Comparison of ENCODE assay signal across 8 mouse cellular contexts in the genomic region with DNA sequence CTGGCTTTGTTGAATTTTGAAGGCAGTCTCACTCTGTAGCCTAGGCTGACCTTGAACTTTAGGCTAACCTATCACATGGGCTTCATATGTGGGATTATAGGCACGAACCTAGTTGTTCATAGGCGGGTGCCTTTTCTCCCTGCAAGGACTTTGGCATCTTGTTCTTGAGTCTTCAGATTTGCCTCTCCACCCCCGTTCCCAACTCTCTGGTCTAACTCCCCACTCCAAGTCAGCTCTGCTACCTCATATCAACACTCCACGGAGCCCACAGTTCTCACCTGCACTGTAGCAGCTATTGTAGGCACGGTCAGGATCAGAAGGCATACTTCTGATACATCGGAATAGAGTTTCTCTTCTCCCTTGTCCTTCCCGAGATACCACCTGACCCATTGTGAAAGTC. TPM values are rescaled to one million over a fixed set of nuclear protein-coding genes. Genes with fewer than 3 reads are reported as not detected.
DNase-seq lines count a peak whose midpoint lies in the region; ATAC-seq and TF ChIP-seq lines count a peak whose summit lies in the region.

No protein-coding gene starts in this region.

- no peaks in the 10 kb centered on the region for H3K9me3 ChIP-seq in hindbrain, embryonic 10.5 days
- H3K9me3 ChIP-seq in hindbrain, embryonic 11.5 days (ENCODE audit: control insufficient read depth, low read length): no peaks in the 10 kb centered on the region
- H3K9me3 ChIP-seq in embryonic facial prominence, embryonic 10.5 days: no peaks in the 10 kb centered on the region
- no peaks in the 10 kb centered on the region for H3K9me3 ChIP-seq in forebrain, embryonic 16.5 days (ENCODE audit: control insufficient read depth, low read length)
- H3K9me3 ChIP-seq in midbrain, embryonic 10.5 days (replicated peaks): no peaks in the 10 kb centered on the region

- 79% methylated on average over 7 of the region's 7 CpGs for WGBS in hindbrain, embryonic 10.5 days
- 79% methylated on average over 7 of the region's 7 CpGs for WGBS in hindbrain, embryonic 11.5 days
- WGBS in embryonic facial prominence, embryonic 10.5 days: 80% methylated on average over 7 of the region's 7 CpGs
- WGBS in forebrain, embryonic 16.5 days: 81% methylated on average over 7 of the region's 7 CpGs
- WGBS in midbrain, embryonic 10.5 days: 80% methylated on average over 7 of the region's 7 CpGs
- 93% methylated on average over 7 of the region's 7 CpGs for WGBS in thymus, adult 2 months

- H3K27me3 ChIP-seq in hindbrain, embryonic 10.5 days (ENCODE audit: insufficient read depth, poor library complexity, severe bottlenecking): peaks cover 15% of the 10 kb centered on the region; the same call in 1 of the 2 replicates
- no peaks in the 10 kb centered on the region for H3K27me3 ChIP-seq in hindbrain, embryonic 11.5 days (ENCODE audit: control insufficient read depth, insufficient read depth, low read length)
- H3K27me3 ChIP-seq in embryonic facial prominence, embryonic 10.5 days (replicated peaks; ENCODE audit: low read depth, poor library complexity, severe bottlenecking): peaks cover 22% of the 10 kb centered on the region; the same call in 1 of the 2 replicates
- no peaks in the 10 kb centered on the region for H3K27me3 ChIP-seq in forebrain, embryonic 16.5 days (replicated peaks; ENCODE audit: control insufficient read depth, insufficient read depth, low read length)
- H3K27me3 ChIP-seq in midbrain, embryonic 10.5 days (ENCODE audit: low read depth, poor library complexity, severe bottlenecking): peaks cover 25% of the 10 kb centered on the region
- H3K27me3 ChIP-seq in thymus, adult 2 months (ENCODE audit: control insufficient read depth, insufficient read depth, low read length): no peaks in the 10 kb centered on the region

- H3K36me3 ChIP-seq in hindbrain, embryonic 10.5 days: peaks cover 21% of the 10 kb centered on the region
- H3K36me3 ChIP-seq in hindbrain, embryonic 11.5 days (ENCODE audit: control insufficient read depth, insufficient read depth, low read length): no peaks in the 10 kb centered on the region
- peaks cover 20% of the 10 kb centered on the region for H3K36me3 ChIP-seq in embryonic facial prominence, embryonic 10.5 days (replicated peaks)
- H3K36me3 ChIP-seq in forebrain, embryonic 16.5 days (ENCODE audit: control insufficient read depth, insufficient read depth): peaks cover 2% of the 10 kb centered on the region; the same call in 1 of the 2 replicates
- H3K36me3 ChIP-seq in midbrain, embryonic 10.5 days: peaks cover 20% of the 10 kb centered on the region
- H3K36me3 ChIP-seq in thymus, adult 2 months (ENCODE audit: control insufficient read depth, insufficient read depth, low read length): peaks cover under 1% of the 10 kb centered on the region; the same call in 1 of the 2 replicates

- no peak for DNase-seq in hindbrain, embryonic 10.5 days (ENCODE audit: low spot score)
- no peak for DNase-seq in hindbrain, embryonic 11.5 days (ENCODE audit: low spot score)
- no peak for DNase-seq in embryonic facial prominence, embryonic 10.5 days (ENCODE audit: low spot score)
- DNase-seq in midbrain, embryonic 10.5 days (ENCODE audit: low spot score): no peak
- no peak for DNase-seq in thymus, adult 2 months
- DNase-seq in c-Kit-positive CD71-positive TER-119-positive erythroid progenitor cells, embryonic 14.5 days (ENCODE audit: low spot score): no peak
- no peak for DNase-seq in right cerebral cortex, adult 2 months (ENCODE audit: low spot score in 2 of 2)

- H3K4me3 ChIP-seq in hindbrain, embryonic 10.5 days: no peak overlapping the region
- H3K4me3 ChIP-seq in hindbrain, embryonic 11.5 days (ENCODE audit: low read depth, low read length): no peak overlapping the region
- H3K4me3 ChIP-seq in embryonic facial prominence, embryonic 10.5 days: peak overlapping the region; percentile 81; the same call in 1 of the 2 replicates
- no peak overlapping the region for H3K4me3 ChIP-seq in forebrain, embryonic 16.5 days (replicated peaks; ENCODE audit: low read length)
- H3K4me3 ChIP-seq in midbrain, embryonic 10.5 days: no peak overlapping the region
- no peak overlapping the region for H3K4me3 ChIP-seq in thymus, adult 2 months (ENCODE audit: control insufficient read depth, insufficient read depth, low read length)

- ATAC-seq in hindbrain, embryonic 11.5 days (ENCODE audit: low FRiP score): no peak
- no peak for ATAC-seq in forebrain, embryonic 16.5 days

- H3K9ac ChIP-seq in hindbrain, embryonic 11.5 days (ENCODE audit: low read depth, low read length): no peak overlapping the region; the same call in 1 of the 2 replicates
- peak overlapping the region; percentile 43; the same call in 1 of the 2 replicates for H3K9ac ChIP-seq in forebrain, embryonic 16.5 days (replicated peaks; ENCODE audit: low read depth, low read length)

- no peak for TF ChIP-seq POLR2A in thymus, adult 2 months (IDR thresholded peaks at IDR 0.05; ENCODE audit: control insufficient read depth, extremely low read depth, insufficient read depth, low read length, poor library complexity)

- TF ChIP-seq CTCF in thymus, adult 2 months (IDR thresholded peaks at IDR 0.05; ENCODE audit: borderline replicate concordance, control insufficient read depth, extremely low read depth, insufficient read depth, low read length, poor library complexity): no peak

- peaks cover 50% of the 10 kb centered on the region for H3K4me1 ChIP-seq in hindbrain, embryonic 10.5 days (replicated peaks)
- H3K4me1 ChIP-seq in hindbrain, embryonic 11.5 days (replicated peaks; ENCODE audit: control insufficient read depth, insufficient read depth, low read length): peaks cover 5% of the 10 kb centered on the region; the same call in 1 of the 2 replicates
- peaks cover 55% of the 10 kb centered on the region for H3K4me1 ChIP-seq in embryonic facial prominence, embryonic 10.5 days
- H3K4me1 ChIP-seq in forebrain, embryonic 16.5 days (replicated peaks; ENCODE audit: control insufficient read depth, insufficient read depth, low read length): peaks cover 45% of the 10 kb centered on the region
- H3K4me1 ChIP-seq in midbrain, embryonic 10.5 days: peaks cover 59% of the 10 kb centered on the region
- H3K4me1 ChIP-seq in thymus, adult 2 months (replicated peaks; ENCODE audit: control insufficient read depth, insufficient read depth, low read length): peaks cover 6% of the 10 kb centered on the region

- H3K4me2 ChIP-seq in hindbrain, embryonic 11.5 days (replicated peaks; ENCODE audit: low read depth, low read length): no peak overlapping the region
- peak overlapping the region; percentile 98 for H3K4me2 ChIP-seq in forebrain, embryonic 16.5 days (ENCODE audit: low read length)

- H3K27ac ChIP-seq in hindbrain, embryonic 10.5 days: peak overlapping the region; percentile 84; the same call in 1 of the 2 replicates
- no peak overlapping the region for H3K27ac ChIP-seq in hindbrain, embryonic 11.5 days (ENCODE audit: low read depth, low read length)
- H3K27ac ChIP-seq in embryonic facial prominence, embryonic 10.5 days (replicated peaks): peak overlapping the region; percentile 94
- H3K27ac ChIP-seq in forebrain, embryonic 16.5 days (ENCODE audit: low read length): peak overlapping the region; percentile 97; the same call in 1 of the 2 replicates
- peak overlapping the region; percentile 81 for H3K27ac ChIP-seq in midbrain, embryonic 10.5 days (replicated peaks)
- no peak overlapping the region for H3K27ac ChIP-seq in thymus, adult 2 months (ENCODE audit: control insufficient read depth, insufficient read depth, low read length)

RNA-seq across cellular contexts. Expression of gene Senp3, which starts 1.7 kb away (rescaled TPM):
- polyA plus RNA-seq in hindbrain, embryonic 10.5 days (2016; fragmentation: Nextera tagmentation; extraction: Ambion mirVana): 116 and 122 TPM in 2 replicates
- 85.8 and 101 TPM in 2 replicates for polyA plus RNA-seq in hindbrain, embryonic 11.5 days (2014; fragmentation: Nextera tagmentation; extraction: Ambion mirVana)
- polyA plus RNA-seq in embryonic facial prominence, embryonic 10.5 days (2016; fragmentation: Nextera tagmentation; extraction: Ambion mirVana): 136 and 141 TPM in 2 replicates
- polyA plus RNA-seq in forebrain, embryonic 16.5 days (2015; fragmentation: Nextera tagmentation; extraction: Ambion mirVana): 97.0 and 115 TPM in 2 replicates
- polyA plus RNA-seq in midbrain, embryonic 10.5 days (2016; fragmentation: Nextera tagmentation; extraction: Ambion mirVana): 112 and 114 TPM in 2 replicates
- polyA plus RNA-seq in thymus, adult 2 months (2012; rRNA removed): 83.3 and 89.1 TPM in 2 replicates

RNA-seq across cellular contexts. Expression of gene Tnfsf13, which starts 2.0 kb away (rescaled TPM):
- polyA plus RNA-seq in hindbrain, embryonic 10.5 days (2016; fragmentation: Nextera tagmentation; extraction: Ambion mirVana): 0.14 and 0.30 TPM in 2 replicates
- polyA plus RNA-seq in hindbrain, embryonic 11.5 days (2014; fragmentation: Nextera tagmentation; extraction: Ambion mirVana): not detected in 2 replicates
- 0.15 TPM in 1 of 2 replicates, not detected in the other for polyA plus RNA-seq in embryonic facial prominence, embryonic 10.5 days (2016; fragmentation: Nextera tagmentation; extraction: Ambion mirVana)
- polyA plus RNA-seq in forebrain, embryonic 16.5 days (2015; fragmentation: Nextera tagmentation; extraction: Ambion mirVana): 0.34 and 0.46 TPM in 2 replicates
- polyA plus RNA-seq in midbrain, embryonic 10.5 days (2016; fragmentation: Nextera tagmentation; extraction: Ambion mirVana): 0.11 and 0.30 TPM in 2 replicates
- 2.2 and 3.0 TPM in 2 replicates for polyA plus RNA-seq in thymus, adult 2 months (2012; rRNA removed)

RNA-seq across cellular contexts. Expression of gene Eif4a1, which starts 11.4 kb away (rescaled TPM):
- 740 and 935 TPM in 2 replicates for polyA plus RNA-seq in hindbrain, embryonic 10.5 days (2016; fragmentation: Nextera tagmentation; extraction: Ambion mirVana)
- polyA plus RNA-seq in hindbrain, embryonic 11.5 days (2014; fragmentation: Nextera tagmentation; extraction: Ambion mirVana): 891 and 905 TPM in 2 replicates
- polyA plus RNA-seq in embryonic facial prominence, embryonic 10.5 days (2016; fragmentation: Nextera tagmentation; extraction: Ambion mirVana): 780 and 781 TPM in 2 replicates
- 563 and 599 TPM in 2 replicates for polyA plus RNA-seq in forebrain, embryonic 16.5 days (2015; fragmentation: Nextera tagmentation; extraction: Ambion mirVana)
- polyA plus RNA-seq in midbrain, embryonic 10.5 days (2016; fragmentation: Nextera tagmentation; extraction: Ambion mirVana): 710 and 716 TPM in 2 replicates
- polyA plus RNA-seq in thymus, adult 2 months (2012; rRNA removed): 669 and 722 TPM in 2 replicates

RNA-seq across cellular contexts. Expression of gene Tnfsf12, which starts 12.1 kb away (rescaled TPM):
- 2.2 and 2.3 TPM in 2 replicates for polyA plus RNA-seq in hindbrain, embryonic 10.5 days (2016; fragmentation: Nextera tagmentation; extraction: Ambion mirVana)
- 2.2 and 4.0 TPM in 2 replicates for polyA plus RNA-seq in hindbrain, embryonic 11.5 days (2014; fragmentation: Nextera tagmentation; extraction: Ambion mirVana)
- 1.2 and 2.2 TPM in 2 replicates for polyA plus RNA-seq in embryonic facial prominence, embryonic 10.5 days (2016; fragmentation: Nextera tagmentation; extraction: Ambion mirVana)
- 1.1 and 1.2 TPM in 2 replicates for polyA plus RNA-seq in forebrain, embryonic 16.5 days (2015; fragmentation: Nextera tagmentation; extraction: Ambion mirVana)
- 1.2 and 1.4 TPM in 2 replicates for polyA plus RNA-seq in midbrain, embryonic 10.5 days (2016; fragmentation: Nextera tagmentation; extraction: Ambion mirVana)
- 12.2 and 16.3 TPM in 2 replicates for polyA plus RNA-seq in thymus, adult 2 months (2012; rRNA removed)

RNA-seq across cellular contexts. Expression of gene Tnfsfm13, which starts 12.3 kb away (rescaled TPM):
- 0.82 and 0.85 TPM in 2 replicates for polyA plus RNA-seq in hindbrain, embryonic 10.5 days (2016; fragmentation: Nextera tagmentation; extraction: Ambion mirVana)
- polyA plus RNA-seq in hindbrain, embryonic 11.5 days (2014; fragmentation: Nextera tagmentation; extraction: Ambion mirVana): 0.61 and 1.1 TPM in 2 replicates
- 0.88 and 1.3 TPM in 2 replicates for polyA plus RNA-seq in embryonic facial prominence, embryonic 10.5 days (2016; fragmentation: Nextera tagmentation; extraction: Ambion mirVana)
- polyA plus RNA-seq in forebrain, embryonic 16.5 days (2015; fragmentation: Nextera tagmentation; extraction: Ambion mirVana): 0.81 and 1.2 TPM in 2 replicates
- 1.0 and 1.3 TPM in 2 replicates for polyA plus RNA-seq in midbrain, embryonic 10.5 days (2016; fragmentation: Nextera tagmentation; extraction: Ambion mirVana)
- 2.7 and 3.4 TPM in 2 replicates for polyA plus RNA-seq in thymus, adult 2 months (2012; rRNA removed)

Comparison
In these comparisons a context has a peak if more than half of its experiments do, and no peak if none do; other contexts are left out.
1. H3K27ac ChIP-seq: peak in hindbrain, embryonic 10.5 days (single experiment), embryonic facial prominence, embryonic 10.5 days (single experiment), forebrain, embryonic 16.5 days (single experiment) and midbrain, embryonic 10.5 days (single experiment); none in hindbrain, embryonic 11.5 days (single experiment) and thymus, adult 2 months (single experiment).